Mouse (Mus musculus): ENCODE results near the gene Col26a1.

GRCm38 (mm10) chr5:136716696-136717572 lies 166.1 kb downstream of the Col26a1 start:
- no peak for TF ChIP-seq MYOG (IDR thresholded peaks at IDR 0.05; ENCODE audit: control insufficient read depth, extremely low read depth, insufficient read length)
- no peak for TF ChIP-seq CTCF (IDR thresholded peaks at IDR 0.05; ENCODE audit: control insufficient read depth, insufficient read depth, insufficient read length)
- TF ChIP-seq USF1 (IDR thresholded peaks at IDR 0.05; ENCODE audit: low read depth), result no peak
- no peak for TF ChIP-seq MAX (IDR thresholded peaks at IDR 0.05)
- TF ChIP-seq CEBPB (IDR thresholded peaks at IDR 0.05; ENCODE audit: low read depth), result no peak
- no peak for TF ChIP-seq MYOD1 (IDR thresholded peaks at IDR 0.05; ENCODE audit: control insufficient read depth, insufficient read length, low read depth)
